Mouse (Mus musculus): ENCODE results near the gene Vmn1r79.
"Not testable (repeated sequence)": the region's sequence is repeated elsewhere in the genome, so short reads cannot be mapped to it uniquely, and the experiment has no call there.

The Vmn1r79 gene

DNA sequence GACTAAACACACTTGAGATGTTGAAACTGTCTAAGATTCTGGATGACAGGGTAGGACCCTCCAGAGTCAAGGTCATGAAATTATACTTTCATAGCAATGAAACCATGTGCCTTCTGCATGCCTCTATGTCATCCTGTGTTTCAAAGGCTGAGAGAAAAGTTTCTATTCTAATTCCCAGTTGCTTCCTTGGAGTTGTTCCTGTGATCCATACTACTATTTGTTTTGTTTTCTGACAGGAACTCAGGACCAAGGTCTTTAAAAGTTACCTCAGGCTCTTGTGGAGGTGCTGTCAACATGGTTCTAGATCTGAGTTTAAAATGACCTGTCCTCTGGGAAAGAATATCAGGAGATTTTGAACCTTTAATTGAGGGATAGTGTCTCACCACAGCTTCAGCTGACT lies at the start of gene Vmn1r79:
Gene Vmn1r79 (plus strand): TSS at position 301 of the 400 bp plus-strand sequence.
- in situ Hi-C loops (cut with MboI, MseI) = not testable (repeated sequence)

DNA sequence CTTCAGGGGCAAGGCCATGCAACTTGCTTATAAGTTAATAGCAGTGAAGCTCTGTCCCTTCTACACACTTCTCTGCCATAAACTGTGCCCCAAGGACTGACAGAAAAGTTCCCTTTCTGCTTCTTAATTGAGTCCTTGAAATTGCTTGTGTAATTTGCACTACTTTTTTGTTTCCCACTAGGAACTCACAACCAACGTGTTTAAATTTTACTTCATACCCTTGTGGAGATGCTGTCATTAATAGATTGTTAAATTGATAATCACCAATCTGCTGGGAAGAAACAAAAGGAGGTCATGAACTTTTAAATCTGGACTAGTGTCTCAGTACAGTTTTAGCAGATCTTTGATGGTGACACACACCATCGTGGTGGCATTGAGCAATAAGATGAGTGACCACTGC lies 21.1 kb upstream of the Vmn1r79 start, which contains the start of gene Vmn1r78:
Gene Vmn1r78 (plus strand): TSS at position 301 of the 400 bp plus-strand sequence.
- in situ Hi-C loops (cut with MboI, MseI) = no loop called here

DNA sequence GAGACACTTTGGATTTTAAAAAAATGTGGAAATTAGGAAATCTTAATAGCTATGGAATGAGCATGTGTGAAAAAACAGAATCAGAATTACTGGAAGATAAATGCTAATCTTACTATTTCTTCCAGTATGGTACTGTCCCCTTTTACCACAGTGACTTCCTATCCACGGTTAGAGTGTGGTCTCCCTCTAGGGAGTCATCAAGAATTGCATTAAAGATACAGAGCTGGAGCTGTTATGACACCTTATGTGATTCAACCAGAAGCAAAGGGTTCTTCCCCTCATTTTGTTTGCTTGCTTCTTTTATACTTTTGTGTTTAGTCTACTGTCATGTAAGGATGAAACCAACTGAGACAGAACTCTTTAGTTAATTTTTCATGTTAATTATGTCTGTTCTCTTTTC lies 14.6 kb upstream of the Vmn1r79 start:
- in situ Hi-C loops (cut with MboI, MseI) = not testable (repeated sequence)

DNA sequence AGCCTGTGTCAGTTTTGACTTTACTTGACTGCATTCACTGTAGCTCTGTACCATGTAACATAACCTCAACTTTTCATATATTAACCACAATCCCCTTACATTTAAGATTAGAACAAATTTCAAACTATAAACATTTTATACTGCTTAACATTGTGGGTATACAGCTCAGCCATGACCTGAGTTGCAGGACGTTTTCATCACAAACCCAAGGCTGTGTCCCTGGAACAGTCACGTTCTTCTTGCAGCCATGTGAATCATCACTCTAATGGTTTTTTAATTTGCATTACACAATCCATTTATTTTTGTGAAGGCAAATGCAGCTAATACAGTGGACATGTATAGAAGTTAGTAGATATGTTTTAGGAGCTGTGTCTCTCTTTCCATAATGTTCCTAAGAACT lies 1.8 kb downstream of the Vmn1r79 start:
- in situ Hi-C loops (cut with MboI, MseI) = not testable (repeated sequence)

DNA sequence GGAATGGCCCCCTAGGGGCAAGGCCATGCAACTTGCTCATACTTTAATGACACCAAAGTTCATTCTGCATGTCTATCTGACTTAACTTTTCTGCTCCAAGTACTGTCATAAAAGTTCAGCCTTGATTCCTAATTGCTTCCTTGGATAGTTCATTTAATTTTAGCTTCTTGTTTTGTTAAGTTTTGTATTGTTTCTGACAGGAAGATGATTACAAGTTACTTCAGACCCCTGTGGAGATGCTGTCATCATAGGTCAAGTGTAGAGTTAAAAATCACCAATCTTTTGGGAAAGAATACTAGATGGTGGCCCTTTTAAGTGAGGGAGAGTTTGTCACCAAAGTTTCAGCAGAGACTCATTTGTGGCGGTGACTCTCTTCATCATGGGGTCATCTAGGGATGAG lies 17.9 kb downstream of the Vmn1r79 start, which contains the start of gene Vmn1r80:
Gene Vmn1r80 (plus strand): TSS at position 301 of the 400 bp plus-strand sequence.
- in situ Hi-C loops (cut with MboI, MseI) = no loop called here

DNA sequence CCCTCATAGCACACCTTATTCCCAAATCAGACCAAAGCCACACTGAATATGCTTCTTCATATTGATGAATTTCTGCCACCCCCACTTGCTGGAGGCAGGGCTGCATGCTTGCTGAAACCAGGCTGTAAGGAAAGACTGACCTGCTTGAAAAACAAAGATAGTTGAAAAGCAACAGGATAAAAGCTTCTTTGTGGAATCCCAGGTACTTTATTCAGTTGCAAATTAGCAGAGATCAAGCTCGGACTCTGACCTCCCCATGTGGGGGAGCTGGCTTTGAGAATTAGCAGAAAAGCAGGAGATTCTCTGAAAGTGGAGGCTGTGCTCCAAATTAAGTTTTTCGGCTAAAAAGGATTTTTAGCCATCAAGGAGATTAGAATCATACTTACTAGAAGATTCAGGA lies 33.1 kb downstream of the Vmn1r79 start:
- in situ Hi-C loops (cut with MboI, MseI) = no loop called here

Measured in regulatory T cell (primary cell).